Mouse (Mus musculus) embryonic facial prominence, embryonic 13.5 days (tissue): ENCODE results near the gene Gm33543. TPM values are rescaled to one million over a fixed set of nuclear protein-coding genes. Genes with fewer than 3 reads are reported as not detected.

Experiments used
- ATAC-seq: fragments of 200-750 bp; cut with Nextera tagmentation; 2 replicates; pipeline ENCODE4 v1.8.0; 2017; ENCODE audit warnings: low read depth; ENCODE audit not compliant: insufficient number of reproducible peaks, insufficient read depth, low FRiP score, low TSS enrichment
- H3K27ac ChIP-seq: fragments of 300-500 bp; sonication (generic); 2 replicates; pipeline ENCODE4 v1.5.1; 2015; ENCODE audit warnings: moderate library complexity, mild to moderate bottlenecking, inconsistent platforms
- H3K27me3 ChIP-seq: fragments of 300-500 bp; sonication (generic); 2 replicates; pipeline ENCODE4 v1.6.1; 2015; ENCODE audit warnings: mild to moderate bottlenecking, inconsistent platforms
- H3K36me3 ChIP-seq: fragments of 300-500 bp; sonication (generic); 2 replicates; pipeline ENCODE4 v1.6.1; 2015; ENCODE audit warnings: mild to moderate bottlenecking, inconsistent platforms
- H3K4me1 ChIP-seq: fragments of 300-500 bp; sonication (generic); 2 replicates; pipeline ENCODE4 v1.6.1; 2015; ENCODE audit warnings: inconsistent platforms
- H3K4me2 ChIP-seq: fragments of 300-500 bp; sonication (generic); 2 replicates; pipeline ENCODE4 v1.6.1; 2015; ENCODE audit warnings: moderate library complexity, mild to moderate bottlenecking, inconsistent platforms
- H3K4me3 ChIP-seq: fragments of 300-500 bp; sonication (generic); 2 replicates; pipeline ENCODE4 v1.5.1; 2015; ENCODE audit warnings: mild to moderate bottlenecking, inconsistent platforms
- H3K9ac ChIP-seq: fragments of 300-500 bp; sonication (generic); 2 replicates; pipeline ENCODE4 v1.6.1; 2015; ENCODE audit warnings: mild to moderate bottlenecking, inconsistent platforms
- H3K9me3 ChIP-seq: fragments of 300-500 bp; sonication (generic); 2 replicates; pipeline ENCODE4 v1.6.1; 2016; ENCODE audit warnings: inconsistent platforms
- WGBS: fragments of 180-500 bp; shearing (Covaris S2); methylation state at CpG from one replicate; pipeline ENCODE4 v1.1.7; 2015; ENCODE audit warnings: mixed read lengths; 5-methylcytosine and 5-hydroxymethylcytosine counted together
- polyA plus RNA-seq: library from polyadenylated mRNA; unstranded; fragments of >200 nt; fragmentation: Nextera tagmentation; extraction: Ambion mirVana; gene quantifications from 2 replicates; pipeline ENCODE4 v1.2.1, GENCODE M21; 2015

The Gm33543 gene
- polyA plus RNA-seq, 1 experiment from 2014 or later: not detected

DNA sequence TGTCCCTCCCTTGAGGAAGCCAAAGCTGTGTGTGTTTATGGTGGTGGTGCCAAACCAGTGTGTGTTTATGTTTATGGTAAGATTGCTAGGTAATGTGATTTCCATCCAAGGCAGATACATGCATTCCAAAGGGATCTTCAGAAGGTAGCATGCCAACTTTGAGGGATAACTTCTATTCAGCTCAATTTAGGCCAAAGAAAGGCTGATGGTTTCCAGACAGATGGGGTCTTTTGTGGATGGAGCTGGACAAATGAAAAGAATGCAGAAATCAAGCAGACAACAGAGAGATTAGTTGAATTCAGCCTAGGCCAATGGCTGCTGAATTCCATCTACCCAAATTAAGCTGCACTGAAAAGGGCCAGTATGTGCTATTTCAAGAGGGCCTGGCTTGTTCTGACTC lies 13.3 kb downstream of the Gm33543 start:
- Histone ChIP-seq H3K27me3 (no peaks in the 10 kb centered on the region), H3K4me2 (no peak overlapping the region), H3K4me1 (no peaks in the 10 kb centered on the region), H3K27ac (no peak overlapping the region), H3K4me3 (no peak overlapping the region), H3K9me3 (no peaks in the 10 kb centered on the region), H3K36me3 (no peaks in the 10 kb centered on the region), H3K9ac (no peak overlapping the region)
- no peak for ATAC-seq

DNA sequence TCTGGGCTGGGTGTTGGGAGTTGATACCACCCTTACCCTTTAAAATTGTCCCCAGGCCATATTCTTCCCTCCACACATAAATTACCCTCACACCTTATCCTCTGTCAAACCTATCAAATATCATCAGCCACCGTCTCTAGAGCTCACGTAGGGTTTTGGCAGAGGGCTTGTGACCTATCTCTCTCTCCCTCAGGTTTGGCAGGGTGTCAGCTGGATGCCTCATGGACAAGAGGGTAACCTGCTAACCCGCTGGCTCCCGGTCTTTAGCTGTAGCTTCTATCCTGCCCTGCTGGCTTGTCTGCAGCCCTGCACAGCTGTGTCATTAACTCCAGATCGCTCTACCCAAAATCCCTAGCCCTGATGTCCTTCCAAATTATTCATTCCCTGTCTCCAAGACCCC lies 14.4 kb downstream of the Gm33543 start:
- Histone ChIP-seq H3K4me1 (no peaks in the 10 kb centered on the region), H3K36me3 (no peaks in the 10 kb centered on the region), H3K9me3 (no peaks in the 10 kb centered on the region), H3K4me3 (no peak overlapping the region), H3K27me3 (no peaks in the 10 kb centered on the region), H3K4me2 (no peak overlapping the region), H3K9ac (no peak overlapping the region), H3K27ac (no peak overlapping the region)
- no peak for ATAC-seq
- 67% methylated on average over 5 of the region's 5 CpGs for WGBS

DNA sequence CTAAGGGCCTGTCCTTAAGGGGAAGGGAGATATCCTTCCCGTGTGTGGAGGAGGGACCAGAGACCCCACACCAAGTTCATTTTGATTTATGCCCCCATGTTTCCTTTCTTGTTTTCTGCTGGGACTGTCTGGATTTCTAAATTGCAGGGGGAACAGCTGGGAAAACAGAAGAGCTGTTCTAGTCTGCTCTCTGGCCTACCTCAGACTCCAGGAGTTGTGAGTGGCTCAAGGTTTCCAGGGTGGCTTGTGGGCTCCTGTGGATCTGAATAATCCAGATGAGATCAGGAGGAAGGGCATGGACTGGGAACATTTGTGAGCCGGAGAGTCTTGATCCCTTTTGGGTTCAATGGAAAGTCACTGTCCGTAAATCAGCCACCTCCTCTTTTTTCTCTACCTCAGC lies 17.1 kb downstream of the Gm33543 start:
- no peak for ATAC-seq

DNA sequence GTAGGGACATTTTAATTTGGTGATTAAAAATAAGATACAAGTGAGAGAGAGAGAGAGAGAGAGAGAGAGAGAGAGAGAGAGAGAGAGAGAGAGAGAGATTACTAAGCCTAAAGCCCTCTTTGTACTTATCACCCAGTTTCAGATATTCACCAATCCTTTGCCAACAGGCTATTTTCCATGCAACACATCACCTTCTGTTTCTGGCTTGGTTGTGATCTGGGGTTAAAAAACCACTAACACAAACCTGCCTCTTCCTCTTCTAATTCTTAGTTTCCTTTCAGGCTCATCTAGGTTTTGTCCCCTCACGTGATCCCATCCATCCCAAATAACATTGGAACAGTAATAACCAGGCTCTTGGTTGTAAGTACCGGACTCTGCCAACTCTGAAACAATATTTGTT lies 24.2 kb downstream of the Gm33543 start:
- Histone ChIP-seq H3K4me3 (no peak overlapping the region), H3K4me2 (no peak overlapping the region), H3K36me3 (no peaks in the 10 kb centered on the region), H3K9ac (no peak overlapping the region), H3K4me1 (no peaks in the 10 kb centered on the region), H3K27ac (no peak overlapping the region), H3K27me3 (no peaks in the 10 kb centered on the region), H3K9me3 (no peaks in the 10 kb centered on the region)
- ATAC-seq: no peak
- WGBS: 94% methylated on average over 2 of the region's 2 CpGs

More for the DNA sequence above, 17.1 kb downstream of the Gm33543 start:
- WGBS: 32% methylated on average over 3 of the region's 3 CpGs
- Histone ChIP-seq H3K4me1 (no peaks in the 10 kb centered on the region), H3K4me2 (no peak overlapping the region), H3K36me3 (no peaks in the 10 kb centered on the region), H3K27me3 (no peaks in the 10 kb centered on the region), H3K27ac (no peak overlapping the region), H3K4me3 (no peak overlapping the region), H3K9me3 (no peaks in the 10 kb centered on the region), H3K9ac (no peak overlapping the region)

DNA sequence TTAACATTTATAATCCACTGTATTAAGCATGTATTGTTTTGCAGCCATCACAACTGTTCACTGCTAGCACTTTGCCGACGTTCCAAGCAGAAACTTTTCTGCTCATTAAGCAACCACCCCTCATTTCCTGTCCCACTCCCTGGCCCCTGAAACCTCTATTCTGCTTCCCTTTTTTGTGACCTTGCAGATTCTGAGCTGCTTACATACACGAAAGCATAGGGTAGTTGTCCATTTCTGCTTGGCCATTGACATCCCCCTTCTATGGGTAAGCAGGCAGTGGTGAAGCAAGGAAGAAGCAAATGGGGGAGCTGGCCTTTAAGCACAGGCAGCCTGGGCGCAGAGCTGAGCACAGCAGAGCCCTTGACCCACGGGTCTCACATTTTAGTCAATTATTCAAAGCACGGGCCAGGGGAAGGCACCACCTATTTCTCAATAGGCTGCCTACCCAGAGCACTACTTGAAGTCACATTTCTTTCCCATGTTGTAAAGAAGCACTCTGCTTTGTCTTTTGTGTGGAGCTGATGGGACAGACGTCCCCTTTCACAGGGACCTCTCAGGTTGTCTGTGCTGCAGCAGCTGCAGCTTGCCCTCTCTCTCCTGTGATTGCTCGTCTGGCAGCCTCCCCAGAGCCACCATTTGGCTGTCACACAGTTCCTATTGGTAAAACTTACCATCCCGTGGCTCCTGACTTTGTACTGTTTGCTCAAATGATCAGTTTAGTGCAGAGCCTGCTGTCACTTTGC lies 25.1 kb downstream of the Gm33543 start:
- Histone ChIP-seq H3K4me1 (no peaks in the 10 kb centered on the region), H3K27me3 (no peaks in the 10 kb centered on the region), H3K9me3 (no peaks in the 10 kb centered on the region), H3K9ac (no peak overlapping the region), H3K4me2 (no peak overlapping the region), H3K36me3 (no peaks in the 10 kb centered on the region), H3K27ac (no peak overlapping the region), H3K4me3 (no peak overlapping the region)
- 38% methylated on average over 9 of the region's 9 CpGs for WGBS
- no peak for ATAC-seq

DNA sequence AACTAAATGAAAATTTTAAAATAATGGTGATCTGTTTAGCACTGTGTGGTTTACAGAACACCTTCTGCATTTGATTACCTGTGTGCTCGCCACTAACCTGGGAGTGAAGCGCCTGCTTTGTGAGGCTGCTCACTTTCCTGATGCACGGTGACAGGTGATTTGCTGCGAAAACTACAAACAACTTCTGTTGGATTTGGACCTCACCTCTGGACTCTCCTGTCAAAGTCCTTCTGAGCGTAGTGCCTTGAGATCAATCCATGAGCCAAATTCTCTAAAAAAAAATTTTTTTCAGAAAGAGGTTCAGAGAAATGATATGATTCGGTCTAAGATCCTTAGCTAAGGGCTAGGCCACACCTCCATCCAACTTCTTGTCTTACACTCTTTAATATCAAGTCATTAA lies 28.4 kb downstream of the Gm33543 start:
- Histone ChIP-seq H3K4me1 (no peaks in the 10 kb centered on the region), H3K27me3 (no peaks in the 10 kb centered on the region), H3K36me3 (no peaks in the 10 kb centered on the region), H3K27ac (no peak overlapping the region), H3K4me3 (no peak overlapping the region), H3K4me2 (no peak overlapping the region), H3K9me3 (no peaks in the 10 kb centered on the region), H3K9ac (no peak overlapping the region)
- ATAC-seq: no peak
- WGBS: 83% methylated on average over 6 of the region's 6 CpGs

DNA sequence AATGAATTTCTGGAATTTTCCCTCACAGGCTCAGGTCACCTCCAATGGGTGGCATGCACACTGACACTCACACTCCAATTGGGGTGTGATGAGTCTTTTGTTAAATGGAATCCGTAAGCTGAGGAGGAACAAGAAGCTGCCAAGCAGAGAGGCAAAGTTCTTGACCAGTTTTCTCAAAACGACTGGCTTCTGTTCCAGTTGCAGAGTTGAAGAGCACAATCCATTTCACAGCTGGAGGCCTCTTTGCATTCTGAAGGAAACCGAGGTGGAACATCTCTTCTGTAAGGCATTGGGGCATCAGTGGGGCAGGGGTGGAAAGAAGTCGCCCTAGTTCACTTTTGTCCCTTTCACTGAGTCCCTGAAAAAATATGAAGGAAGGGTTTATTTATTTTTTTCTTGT lies 30.9 kb downstream of the Gm33543 start:
- Histone ChIP-seq H3K4me3 (no peak overlapping the region), H3K4me2 (no peak overlapping the region), H3K4me1 (no peaks in the 10 kb centered on the region), H3K9me3 (no peaks in the 10 kb centered on the region), H3K27me3 (no peaks in the 10 kb centered on the region), H3K27ac (no peak overlapping the region), H3K9ac (no peak overlapping the region), H3K36me3 (no peaks in the 10 kb centered on the region)
- no peak for ATAC-seq
- 62% methylated on average over 4 of the region's 4 CpGs for WGBS

DNA sequence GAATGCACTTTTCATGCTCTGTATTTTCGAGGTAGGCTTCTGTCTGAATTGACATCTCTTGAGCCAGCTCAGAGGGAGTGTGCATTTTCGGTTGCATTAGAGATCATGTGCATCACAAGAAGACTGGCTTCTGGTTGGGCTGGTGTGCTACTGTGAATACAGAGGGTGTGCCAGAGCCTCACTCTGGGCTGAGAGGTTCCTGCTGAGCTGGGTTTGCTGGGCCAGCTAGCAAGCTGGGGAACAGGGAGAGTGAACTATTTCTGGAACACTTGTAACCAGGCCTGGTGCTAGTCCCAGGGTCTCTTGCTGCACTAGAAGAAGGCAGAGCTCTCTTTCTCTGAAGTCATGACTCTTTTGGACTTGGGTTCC lies 41.3 kb downstream of the Gm33543 start:
- H3K27me3 ChIP-seq: no peaks in the 10 kb centered on the region
- ATAC-seq: no peak
- H3K27ac ChIP-seq: no peak overlapping the region
- H3K4me2 ChIP-seq: no peak overlapping the region
- no peaks in the 10 kb centered on the region for H3K36me3 ChIP-seq
- no peaks in the 10 kb centered on the region for H3K9me3 ChIP-seq
- 37% methylated on average over 2 of the region's 2 CpGs for WGBS
- peaks cover 7% of the 10 kb centered on the region; the same call in 1 of the 2 replicates for H3K4me1 ChIP-seq
- H3K9ac ChIP-seq: no peak overlapping the region
- no peak overlapping the region for H3K4me3 ChIP-seq

DNA sequence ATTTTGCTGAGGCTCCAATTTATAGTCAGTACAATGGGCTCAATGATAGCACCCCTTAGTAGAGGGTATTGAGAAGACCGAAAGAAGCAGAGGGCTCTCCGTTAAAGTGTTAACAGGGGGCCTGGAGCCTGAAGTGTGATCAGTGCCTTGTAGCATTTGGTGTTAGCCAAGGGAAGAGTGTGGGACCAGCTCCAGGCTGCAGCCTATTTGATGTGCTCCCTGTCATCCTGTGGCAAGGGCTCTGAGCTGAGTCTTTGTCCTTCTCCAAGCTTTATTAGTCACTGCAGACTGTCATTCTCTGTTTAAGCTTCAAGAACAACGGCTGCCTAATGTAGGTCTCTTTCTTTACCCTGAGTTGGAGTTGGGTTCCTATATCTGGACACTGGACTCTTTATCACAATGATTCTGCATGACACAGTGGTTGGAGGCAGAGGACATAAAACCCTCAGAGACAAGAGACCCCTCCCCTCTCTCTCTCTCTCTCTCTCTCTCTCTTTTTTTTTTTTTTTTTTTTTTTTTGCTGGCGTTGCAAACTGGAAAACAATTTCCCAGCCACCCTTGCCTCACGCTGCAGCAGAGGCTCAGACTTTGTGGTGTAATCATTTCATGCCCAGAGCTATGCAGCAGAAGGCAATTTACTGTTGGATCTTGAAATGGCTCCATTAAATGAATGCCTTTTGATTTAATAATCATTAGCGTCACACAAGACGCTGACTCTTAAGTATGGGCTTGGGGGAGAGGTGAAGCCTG lies 41.9 kb downstream of the Gm33543 start:
- no peak overlapping the region for H3K4me3 ChIP-seq
- no peak for ATAC-seq
- H3K27me3 ChIP-seq: no peaks in the 10 kb centered on the region
- H3K36me3 ChIP-seq: no peaks in the 10 kb centered on the region
- H3K9ac ChIP-seq: no peak overlapping the region
- no peak overlapping the region for H3K27ac ChIP-seq
- H3K9me3 ChIP-seq: no peaks in the 10 kb centered on the region
- H3K4me2 ChIP-seq: no peak overlapping the region
- H3K4me1 ChIP-seq: peaks cover 7% of the 10 kb centered on the region; the same call in 1 of the 2 replicates
- 55% methylated on average over 7 of the region's 7 CpGs for WGBS

DNA sequence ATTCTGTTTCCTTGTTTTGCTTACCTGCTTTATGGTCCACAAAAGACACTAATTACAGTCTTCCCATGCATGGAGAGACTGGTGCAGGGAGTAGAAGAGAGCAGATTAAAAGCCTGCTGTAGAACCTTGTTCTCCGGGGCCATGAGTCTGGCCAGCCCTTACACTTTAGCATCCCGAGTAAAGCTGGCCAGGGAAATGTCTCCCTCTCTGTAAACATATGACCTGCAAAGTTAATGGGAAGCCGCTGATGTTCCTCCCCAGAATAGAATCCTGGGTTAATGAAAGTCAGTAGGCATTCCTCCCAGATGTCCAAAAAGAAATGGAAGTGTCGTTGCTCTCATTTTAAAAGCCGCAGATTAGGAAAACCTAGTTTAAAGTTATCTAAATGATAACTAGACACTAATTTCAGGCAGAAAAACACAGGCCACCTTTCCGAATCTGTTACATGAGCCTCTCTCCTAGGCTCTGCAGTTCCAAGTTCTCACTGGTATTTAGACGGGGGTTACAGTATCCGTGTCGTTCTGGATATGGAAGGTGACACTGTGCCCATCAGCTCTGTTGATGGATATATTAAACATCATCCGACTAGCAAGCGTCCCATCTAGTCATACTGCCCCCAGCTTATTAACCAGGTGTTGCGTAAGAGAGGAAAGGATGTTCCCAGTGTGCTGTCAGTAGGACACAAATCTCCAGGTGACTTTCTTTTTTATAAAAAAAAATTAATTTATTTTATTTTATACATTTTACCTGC lies 44.9 kb downstream of the Gm33543 start:
- Histone ChIP-seq H3K4me1 (peaks cover 10% of the 10 kb centered on the region; the same call in 1 of the 2 replicates), H3K27ac (no peak overlapping the region), H3K4me2 (no peak overlapping the region), H3K9me3 (no peaks in the 10 kb centered on the region), H3K27me3 (no peaks in the 10 kb centered on the region), H3K36me3 (no peaks in the 10 kb centered on the region), H3K9ac (no peak overlapping the region), H3K4me3 (no peak overlapping the region)
- 93% methylated on average over 12 of the region's 12 CpGs for WGBS
- ATAC-seq: no peak

DNA sequence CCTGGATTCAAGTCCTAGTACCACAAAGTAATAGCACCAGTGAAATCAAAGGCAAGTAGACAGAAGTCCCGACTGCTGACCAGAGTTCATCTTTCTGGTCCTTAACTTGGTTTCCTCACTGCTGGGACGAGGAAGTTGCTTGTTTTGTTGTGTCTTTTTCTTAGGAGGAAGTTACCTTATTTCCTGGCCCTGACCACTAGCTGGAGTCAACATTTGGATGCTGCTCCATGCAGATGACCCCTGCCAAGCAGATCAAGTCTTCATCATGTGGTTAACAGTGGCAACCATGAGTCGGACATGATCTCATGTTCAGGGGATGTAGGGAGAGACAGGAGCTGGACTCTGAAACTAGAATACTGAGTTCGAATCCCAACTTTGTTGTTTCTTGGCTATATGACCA lies 47.2 kb downstream of the Gm33543 start:
- no peaks in the 10 kb centered on the region for H3K27me3 ChIP-seq
- ATAC-seq: no peak
- H3K27ac ChIP-seq: no peak overlapping the region
- H3K9ac ChIP-seq: no peak overlapping the region
- 0 out of 2 replicates have a peak, but pooled peaks cover 3% of the 10 kb centered on the region for H3K4me1 ChIP-seq
- no peak overlapping the region for H3K4me2 ChIP-seq
- H3K4me3 ChIP-seq: no peak overlapping the region
- no peaks in the 10 kb centered on the region for H3K36me3 ChIP-seq
- WGBS: 88% methylated on average over 4 of the region's 4 CpGs
- no peaks in the 10 kb centered on the region for H3K9me3 ChIP-seq
